Comparison of ENCODE assay signal across 8 mouse cellular contexts in genomic region chr4:106837964-106838363, GRCm38 (mm10). TPM values are rescaled to one million over a fixed set of nuclear protein-coding genes. Genes with fewer than 3 reads are reported as not detected.
DNase-seq lines count a peak whose midpoint lies in the region; ATAC-seq and TF ChIP-seq lines count a peak whose summit lies in the region.

No protein-coding gene starts in this region.

- TF ChIP-seq EP300 in ES-Bruce4 (IDR thresholded peaks at IDR 0.05; ENCODE audit: insufficient read depth, low read depth, low read length): no peak; the same call in 1 of the 2 replicates
- TF ChIP-seq EP300 in heart, postnatal 0 days (IDR thresholded peaks at IDR 0.05; ENCODE audit: low read depth): no peak
- no peak for TF ChIP-seq EP300 in liver, postnatal 0 days (IDR thresholded peaks at IDR 0.05; ENCODE audit: low read depth)

- no peaks in the 10 kb centered on the region for H3K9me3 ChIP-seq in ES-Bruce4 (replicated peaks; ENCODE audit: control insufficient read depth, insufficient read depth, low read length, poor library complexity, severe bottlenecking)
- no peaks in the 10 kb centered on the region for H3K9me3 ChIP-seq in forebrain, embryonic 14.5 days (replicated peaks; ENCODE audit: control insufficient read depth, low read length)
- H3K9me3 ChIP-seq in heart, postnatal 0 days (replicated peaks; ENCODE audit: control insufficient read depth, low read length): no peaks in the 10 kb centered on the region
- H3K9me3 ChIP-seq in liver, postnatal 0 days (ENCODE audit: low read length): no peaks in the 10 kb centered on the region

- H3K4me3 ChIP-seq in ES-Bruce4 (ENCODE audit: low read depth, low read length): peak overlapping the region; percentile 27
- H3K4me3 ChIP-seq in forebrain, embryonic 14.5 days (ENCODE audit: low read depth, low read length): peak overlapping the region; percentile 6; the same call in 1 of the 2 replicates
- H3K4me3 ChIP-seq in heart, postnatal 0 days (ENCODE audit: low read depth, low read length): peak overlapping the region; percentile 34
- H3K4me3 ChIP-seq in liver, postnatal 0 days (ENCODE audit: low read depth, low read length): 0 out of 2 replicates have a peak overlapping the region, but pooled peaks have one; percentile 19

- TF ChIP-seq CTCF in ES-Bruce4 (IDR thresholded peaks at IDR 0.05; ENCODE audit: low read depth, low read length): no peak
- no peak for TF ChIP-seq CTCF in heart, postnatal 0 days (IDR thresholded peaks at IDR 0.05; ENCODE audit: low read depth)
- no peak for TF ChIP-seq CTCF in liver, postnatal 0 days (IDR thresholded peaks at IDR 0.05; ENCODE audit: low read depth)

- H3K4me2 ChIP-seq in forebrain, embryonic 14.5 days (ENCODE audit: low read length): peak overlapping the region; percentile 50
- peak overlapping the region; percentile 61 for H3K4me2 ChIP-seq in heart, postnatal 0 days (ENCODE audit: low read depth, low read length)
- peak overlapping the region; percentile 69 for H3K4me2 ChIP-seq in liver, postnatal 0 days (ENCODE audit: low read depth, low read length)

- H3K9ac ChIP-seq in ES-Bruce4 (ENCODE audit: low read depth, poor library complexity, severe bottlenecking): peak overlapping the region; percentile 11; the same call in 1 of the 2 replicates
- H3K9ac ChIP-seq in forebrain, embryonic 14.5 days (ENCODE audit: low read length): peak overlapping the region; percentile 33
- 0 out of 2 replicates have a peak overlapping the region, but pooled peaks have one; percentile 18 for H3K9ac ChIP-seq in heart, postnatal 0 days (replicated peaks; ENCODE audit: low read depth, low read length)
- 0 out of 2 replicates have a peak overlapping the region, but pooled peaks have one; percentile 10 for H3K9ac ChIP-seq in liver, postnatal 0 days (replicated peaks)

- 0% methylated on average over 14 of the region's 18 CpGs for WGBS in forebrain, embryonic 14.5 days
- under 1% methylated on average over 16 of the region's 18 CpGs for WGBS in heart, postnatal 0 days
- WGBS in liver, postnatal 0 days (ENCODE audit: insufficient replicate concordance): under 1% methylated on average over 15 of the region's 18 CpGs

- peak; percentile 47 for ATAC-seq in forebrain, embryonic 14.5 days
- ATAC-seq in heart, postnatal 0 days (ENCODE audit: insufficient read depth, low read depth): peak; percentile 19; the same call in 1 of the 2 replicates
- no peak for ATAC-seq in liver, postnatal 0 days

- peak; percentile 76 for DNase-seq in brain, embryonic 18.5 days (ENCODE audit: low read depth, low spot score)
- DNase-seq in forebrain, embryonic 14.5 days (ENCODE audit: low spot score): peak; percentile 95
- DNase-seq in heart, postnatal 0 days (ENCODE audit: low spot score): peak; percentile 71
- DNase-seq in kidney, postnatal 36 days: peak; percentile 49 to 71
- DNase-seq in liver, postnatal 0 days: peak; percentile 50
- peak; percentile 78 for DNase-seq in right cerebral cortex, adult 18-20 months
- DNase-seq in urinary bladder, postnatal 4 days (ENCODE audit: low spot score in 2 of 2): peak; percentile 76 to 80

- no peak for TF ChIP-seq POLR2A in ES-Bruce4 (IDR thresholded peaks at IDR 0.05; ENCODE audit: insufficient read depth, low read length)

- H3K36me3 ChIP-seq in ES-Bruce4 (ENCODE audit: control insufficient read depth, insufficient read depth, low read length, poor library complexity, severe bottlenecking): no peaks in the 10 kb centered on the region
- H3K36me3 ChIP-seq in forebrain, embryonic 14.5 days (ENCODE audit: control insufficient read depth, insufficient read depth, low read length): no peaks in the 10 kb centered on the region
- no peaks in the 10 kb centered on the region for H3K36me3 ChIP-seq in heart, postnatal 0 days (replicated peaks; ENCODE audit: control insufficient read depth, insufficient read depth, low read length)
- no peaks in the 10 kb centered on the region for H3K36me3 ChIP-seq in liver, postnatal 0 days (replicated peaks; ENCODE audit: insufficient read depth, low read length)

- H3K27me3 ChIP-seq in ES-Bruce4 (ENCODE audit: control insufficient read depth, insufficient read depth, low read length, poor library complexity, severe bottlenecking): no peaks in the 10 kb centered on the region
- no peaks in the 10 kb centered on the region; the same call in 1 of the 2 replicates for H3K27me3 ChIP-seq in forebrain, embryonic 14.5 days (replicated peaks; ENCODE audit: control insufficient read depth, insufficient read depth, low read length)
- no peaks in the 10 kb centered on the region for H3K27me3 ChIP-seq in heart, postnatal 0 days (ENCODE audit: control insufficient read depth, insufficient read depth, low read length)
- no peaks in the 10 kb centered on the region for H3K27me3 ChIP-seq in liver, postnatal 0 days (ENCODE audit: insufficient read depth, low read length)

- no peak overlapping the region for H3K27ac ChIP-seq in ES-Bruce4 (ENCODE audit: insufficient read depth, low read length)
- peak overlapping the region; percentile 97 for H3K27ac ChIP-seq in forebrain, embryonic 14.5 days (ENCODE audit: low read depth, low read length)
- H3K27ac ChIP-seq in heart, postnatal 0 days (ENCODE audit: low read depth): no peak overlapping the region
- H3K27ac ChIP-seq in liver, postnatal 0 days (ENCODE audit: low read depth): no peak overlapping the region

- H3K4me1 ChIP-seq in ES-Bruce4 (ENCODE audit: control insufficient read depth, insufficient read depth, low read length): peaks cover 8% of the 10 kb centered on the region
- H3K4me1 ChIP-seq in forebrain, embryonic 14.5 days (ENCODE audit: control insufficient read depth, insufficient read depth, low read length): peaks cover 34% of the 10 kb centered on the region
- 0 out of 2 replicates have a peak, but pooled peaks cover 4% of the 10 kb centered on the region for H3K4me1 ChIP-seq in heart, postnatal 0 days (ENCODE audit: control insufficient read depth, insufficient read depth)
- H3K4me1 ChIP-seq in liver, postnatal 0 days (ENCODE audit: insufficient read depth): peaks cover 17% of the 10 kb centered on the region

RNA-seq across cellular contexts. Expression of gene Acot11, which starts 33.2 kb away (rescaled TPM):
- polyA plus RNA-seq in ES-Bruce4 (2011; ENCODE audit: insufficient read depth, insufficient read length, low read depth, missing spikeins): 3.8 and 4.7 TPM in 2 replicates
- polyA plus RNA-seq in forebrain, embryonic 14.5 days (2014; fragmentation: Nextera tagmentation; extraction: Ambion mirVana): 0.77 and 1.3 TPM in 2 replicates
- total RNA-seq in heart, postnatal 0 days (2014; rRNA removed; ENCODE audit: low replicate concordance): 18.8 and 34.6 TPM in 2 replicates
- 5.8 and 6.2 TPM in 2 replicates for polyA plus RNA-seq in heart, postnatal 0 days (2015; fragmentation: Nextera tagmentation; extraction: Ambion mirVana)
- polyA plus RNA-seq in liver, postnatal 0 days (2015; fragmentation: Nextera tagmentation; extraction: Ambion mirVana): 0.72 and 2.1 TPM in 2 replicates
